Mouse (Mus musculus): ENCODE results near the gene Gzmm.

DNA sequence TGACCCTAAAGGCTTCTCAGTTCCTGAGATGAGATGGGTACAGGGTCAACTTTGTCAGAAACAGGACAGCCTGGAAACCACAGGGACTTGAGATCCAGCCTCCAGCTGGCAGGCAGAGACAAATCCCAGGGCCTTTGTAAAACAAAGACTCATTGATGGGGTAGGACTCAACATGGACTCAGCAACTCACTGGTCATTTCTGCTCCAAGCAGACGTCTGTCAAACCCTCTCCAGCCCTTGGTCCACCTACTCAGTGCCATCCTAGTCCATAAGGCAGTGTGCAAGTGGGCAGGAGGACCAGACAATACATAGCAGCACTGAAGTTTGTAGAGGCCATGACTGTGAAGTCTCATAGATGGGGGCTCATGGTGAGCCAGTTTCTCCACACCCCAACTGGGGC is 24.3 kb downstream of the Gzmm start:
- TF ChIP-seq CTCF (IDR thresholded peaks at IDR 0.05; ENCODE audit: low read depth), result no peak
- no peak for TF ChIP-seq EP300 (IDR thresholded peaks at IDR 0.05; ENCODE audit: low read depth)
